Mouse (Mus musculus): ENCODE measurements around the gene Brd9.

The Brd9 gene

GRCm38 (mm10) chr13:73937321-73938176 lies at the start of gene Brd9, which contains the start of gene Trip13:
Gene Brd9, plus strand, starts transcription at chr13:73937811.
Gene Trip13, minus strand, starts transcription at chr13:73937784.
- peak; percentile 92 for DNase-seq (ENCODE audit: low spot score)

DNA sequence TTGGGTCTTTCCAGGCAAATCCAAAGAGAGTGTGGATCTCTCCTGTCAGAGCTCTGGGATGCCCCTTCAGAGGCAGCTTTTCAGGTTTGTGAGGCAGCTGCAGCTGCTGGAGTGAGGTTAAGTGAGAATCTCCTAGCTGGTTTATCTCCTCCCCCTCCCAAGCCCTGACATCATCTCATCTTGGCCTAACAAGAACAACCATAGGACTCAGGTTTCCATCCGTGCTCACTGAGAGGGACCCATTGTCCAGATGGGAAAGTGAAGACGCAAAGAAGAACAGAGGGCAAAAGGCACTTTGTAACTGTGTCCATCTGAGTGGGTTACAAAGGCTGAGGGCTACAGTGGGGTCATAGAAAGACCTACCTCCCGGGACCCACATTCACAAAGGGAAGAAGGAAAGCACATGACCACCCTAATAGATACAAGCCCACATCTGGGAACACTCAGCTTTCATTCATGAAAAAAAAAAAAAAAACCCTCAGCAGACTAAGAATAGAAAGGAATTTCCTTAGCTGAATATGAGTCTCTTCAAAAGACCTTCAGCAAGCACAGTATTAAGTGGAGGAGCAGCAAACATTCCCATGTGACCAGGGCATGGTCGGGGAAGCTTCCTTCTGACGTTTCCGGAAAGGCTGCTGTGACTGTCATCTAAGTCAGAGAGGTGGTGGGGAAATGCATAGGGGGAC lies 45.0 kb upstream of the Brd9 start:
- no peak for DNase-seq (ENCODE audit: low spot score)

DNA sequence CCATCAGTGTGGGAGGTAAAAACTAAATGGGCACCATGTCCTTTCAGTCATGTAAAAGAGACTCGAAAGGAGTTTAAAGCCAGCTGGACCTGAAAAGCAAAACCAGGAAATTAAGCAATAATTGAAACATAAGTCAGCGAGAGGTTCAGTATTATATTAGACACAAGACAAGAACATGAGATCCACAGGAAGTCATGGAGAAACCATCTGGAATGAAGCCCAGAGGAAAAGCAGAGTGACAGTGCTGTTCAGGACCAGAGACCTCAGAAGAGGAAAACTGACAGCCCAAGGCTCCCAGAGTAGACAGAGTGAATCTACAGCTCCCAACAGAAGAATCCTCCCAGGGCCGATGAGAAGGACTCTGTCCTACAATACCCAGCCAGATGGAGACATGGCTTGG lies 40.0 kb upstream of the Brd9 start:
- DNase-seq (ENCODE audit: low spot score), result no peak

GRCm38 (mm10) chr13:73907136-73907535 lies 30.5 kb upstream of the Brd9 start:
- DNase-seq (ENCODE audit: low spot score), result no peak

DNA sequence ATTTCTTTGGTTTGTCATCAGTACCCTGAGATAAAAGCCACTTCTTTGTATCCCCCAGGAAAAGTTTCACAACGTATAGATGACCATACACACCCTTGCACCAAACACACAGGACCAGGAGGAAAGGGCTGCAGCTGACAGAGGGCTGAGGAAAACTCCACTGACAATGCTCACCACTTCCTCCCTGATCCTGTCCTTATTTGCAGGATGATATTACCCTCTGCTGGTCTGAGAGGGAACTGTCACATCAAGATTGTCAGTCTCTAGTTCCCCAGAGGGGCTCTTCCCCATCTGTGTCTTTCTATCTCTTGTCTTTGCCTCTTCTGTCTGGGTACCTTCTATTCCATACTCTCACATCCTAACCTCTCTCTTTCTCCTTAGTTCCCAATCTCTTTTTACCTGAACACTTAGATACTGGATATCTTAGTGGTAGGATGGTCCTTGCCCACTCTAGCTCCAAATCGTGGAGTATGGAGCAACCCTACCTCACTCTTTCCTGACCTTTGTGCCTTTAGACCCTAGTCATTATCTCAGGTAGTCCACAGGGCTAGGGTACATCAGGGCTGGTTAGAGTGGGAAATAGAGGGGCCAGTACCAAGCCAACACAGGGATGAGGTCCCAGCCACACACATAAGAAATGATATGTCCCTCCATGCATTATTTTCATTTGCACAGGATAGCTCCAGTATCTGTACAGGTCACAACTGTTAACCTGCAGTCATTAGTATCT lies 29.8 kb upstream of the Brd9 start:
- DNase-seq (ENCODE audit: low spot score), result peak; percentile 16

DNA sequence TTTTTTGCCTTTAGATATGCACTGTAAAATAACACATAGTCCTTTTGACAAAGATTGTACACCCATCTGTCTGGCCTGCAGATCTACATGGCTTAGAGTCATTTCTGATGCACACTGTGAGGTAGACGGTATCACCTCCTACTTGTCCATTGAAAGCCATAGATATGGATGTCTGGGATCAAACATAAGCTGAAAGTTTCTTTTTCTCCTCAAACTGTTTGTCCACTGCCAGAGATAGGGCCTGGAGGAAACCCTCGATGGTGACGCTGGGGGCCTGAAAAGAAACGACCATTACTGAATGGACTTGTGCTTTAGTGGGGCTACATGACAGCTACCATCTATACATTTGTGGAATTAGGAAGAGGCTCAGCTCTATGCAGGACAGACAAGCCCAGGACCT lies 24.5 kb upstream of the Brd9 start:
- DNase-seq (ENCODE audit: low spot score), result no peak

DNA sequence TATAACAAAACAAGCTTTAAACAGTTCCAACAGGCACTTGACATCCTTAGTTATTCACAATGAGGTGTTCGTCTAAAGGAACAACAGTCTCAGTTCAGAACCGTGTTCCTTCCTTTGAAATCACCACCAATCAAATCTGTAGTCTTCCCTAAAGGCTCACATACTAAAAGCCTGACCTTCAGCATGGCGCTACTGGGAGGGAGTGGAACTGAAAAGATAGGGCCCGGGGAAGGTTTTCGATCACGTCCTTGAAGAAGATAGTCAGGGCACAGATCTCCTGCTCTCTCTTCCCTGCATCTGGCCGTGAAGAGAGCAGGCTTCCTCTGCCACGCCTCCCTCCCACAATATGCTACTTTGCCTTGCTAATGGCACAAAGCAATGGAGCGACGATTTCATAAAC lies 5.4 kb upstream of the Brd9 start:
- DNase-seq (ENCODE audit: low spot score), result no peak

DNA sequence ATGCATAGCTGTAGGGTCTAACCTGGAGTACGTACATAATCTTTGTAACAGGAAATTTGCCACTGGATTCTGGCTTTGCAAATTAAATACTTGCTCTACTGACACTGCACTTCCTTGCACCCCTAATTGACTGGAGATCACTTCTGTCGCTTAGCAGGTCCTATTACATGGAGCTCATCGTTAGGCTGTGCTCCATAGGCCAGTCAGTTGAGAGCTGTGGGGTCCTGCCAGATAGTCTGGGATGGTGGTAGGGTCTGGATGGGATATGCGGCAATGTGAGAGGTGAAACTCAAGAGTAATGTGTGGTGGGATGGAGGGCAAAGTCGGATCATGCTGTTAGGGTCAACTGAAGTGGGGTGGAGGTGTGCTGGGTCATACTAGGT lies 682 bp upstream of the Brd9 start:
- DNase-seq (ENCODE audit: low spot score), result no peak

GRCm38 (mm10) chr13:73938177-73938560 lies 558 bp downstream of the Brd9 start:
- DNase-seq (ENCODE audit: low spot score), result no peak

DNA sequence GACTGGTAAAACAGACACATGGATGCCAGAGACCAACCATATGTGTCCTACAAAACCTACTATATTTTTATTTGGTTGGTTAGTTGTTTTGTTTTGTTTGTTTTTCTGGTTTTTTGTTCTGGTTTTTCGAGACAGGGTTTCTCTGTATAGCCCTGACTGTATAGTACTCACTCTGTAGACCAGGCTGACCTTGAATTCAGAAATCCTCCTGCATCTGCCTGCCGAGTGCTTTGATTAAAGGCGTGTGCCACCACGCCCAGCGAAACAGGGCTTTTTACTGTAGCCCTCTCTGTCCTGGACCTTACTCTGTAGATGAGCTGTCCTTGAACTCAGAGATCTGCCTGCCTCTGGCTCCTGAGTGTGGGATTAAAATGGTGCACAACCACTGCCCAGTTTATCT lies 1.5 kb downstream of the Brd9 start:
- DNase-seq (ENCODE audit: low spot score), result no peak

DNA sequence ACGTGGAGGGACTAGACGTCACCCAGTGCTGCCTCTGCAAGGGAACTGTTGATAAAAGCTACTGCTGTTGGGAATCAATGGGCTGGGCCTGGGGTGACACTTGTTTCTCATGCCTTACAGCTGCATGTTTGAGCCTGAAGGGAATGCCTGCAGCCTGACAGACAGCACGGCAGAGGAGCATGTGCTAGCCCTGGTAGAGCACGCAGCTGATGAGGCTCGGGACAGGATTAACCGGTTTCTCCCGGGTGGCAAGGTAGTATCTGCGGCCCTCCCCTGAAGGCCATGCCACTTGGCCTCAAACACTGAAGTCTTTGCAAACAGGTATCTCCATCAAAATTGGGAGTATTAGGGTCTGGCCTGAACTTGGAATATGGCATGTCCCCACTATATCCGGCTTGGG lies 7.0 kb downstream of the Brd9 start:
- no peak for DNase-seq (ENCODE audit: low spot score)

GRCm38 (mm10) chr13:73953551-73954130 lies 16.0 kb downstream of the Brd9 start:
- DNase-seq (ENCODE audit: low spot score), result no peak

DNA sequence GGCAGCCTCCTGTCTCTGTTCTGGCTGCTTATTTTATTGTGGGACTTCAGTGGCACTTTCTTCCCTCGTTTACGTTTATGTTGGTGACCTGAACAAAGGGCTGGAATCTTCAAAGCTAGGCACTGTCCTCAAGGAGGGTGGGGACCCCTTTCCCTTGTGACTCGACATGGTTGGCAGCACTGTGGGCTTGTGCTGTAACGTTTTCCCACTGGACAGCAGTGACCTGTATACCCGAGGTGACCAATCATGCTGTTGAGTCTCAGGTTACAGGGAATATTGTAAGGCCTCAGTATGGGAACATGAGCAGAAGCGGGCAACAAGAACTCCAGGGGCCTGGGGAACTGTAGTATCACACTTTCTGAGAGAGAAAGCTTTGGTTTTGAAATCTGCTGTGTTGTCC lies 17.1 kb downstream of the Brd9 start:
- no peak for DNase-seq (ENCODE audit: low spot score)

- DNase-seq (ENCODE audit: low spot score), result no peak
Observed at GRCm38 (mm10) chr13:73955531-73955930, 17.9 kb downstream of the Brd9 start.

DNA sequence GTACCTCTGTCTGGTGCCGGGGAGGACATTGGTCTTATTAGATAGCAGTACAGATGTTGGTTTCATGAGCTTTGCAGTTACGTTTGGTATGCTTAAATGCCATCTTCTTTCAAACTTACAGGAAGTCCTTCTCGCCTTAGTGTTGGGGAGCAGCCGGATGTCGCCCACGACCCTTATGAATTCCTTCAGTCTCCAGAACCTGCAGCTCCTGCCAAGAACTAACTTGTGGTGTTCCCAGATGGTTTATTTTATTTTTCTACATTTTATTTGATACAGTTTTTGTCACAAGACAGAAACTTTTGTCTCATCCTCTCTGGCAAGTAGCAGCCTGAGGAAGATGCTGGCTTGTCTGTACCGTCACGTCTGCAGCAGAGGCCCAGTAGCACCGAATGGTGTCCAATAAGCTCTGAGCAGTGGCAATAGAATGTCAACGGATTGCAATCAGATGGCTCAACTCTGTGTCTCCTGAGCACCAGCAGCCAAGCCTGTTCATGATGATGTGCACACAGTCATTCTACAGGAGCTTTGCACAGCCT lies 22.6 kb downstream of the Brd9 start:
- DNase-seq (ENCODE audit: low spot score), result no peak

GRCm38 (mm10) chr13:73961177-73961576 lies 23.6 kb downstream of the Brd9 start:
- DNase-seq (ENCODE audit: low spot score), result no peak

DNA sequence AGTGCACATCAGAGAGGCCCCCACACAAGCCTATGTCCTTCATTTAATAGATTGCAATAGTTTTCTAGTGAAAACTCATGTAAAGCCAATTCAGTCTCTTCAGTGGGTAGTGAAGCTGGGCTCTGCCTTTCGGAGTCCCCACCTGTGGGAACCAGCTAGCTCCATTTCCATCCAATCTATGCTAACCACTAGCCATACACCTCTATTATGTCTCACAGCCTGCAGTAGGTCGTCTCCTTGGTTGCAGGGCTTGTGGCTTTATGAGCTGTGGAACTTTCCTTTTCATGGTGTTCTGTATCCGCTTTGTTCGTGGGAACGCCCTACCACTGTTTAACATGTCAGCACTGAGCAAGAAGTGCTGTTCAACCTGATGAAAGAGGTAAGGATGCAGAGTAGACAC lies 25.9 kb downstream of the Brd9 start, which contains the start of gene Zdhhc11:
Gene Zdhhc11 (plus strand): TSS at position 301 of the 400 bp plus-strand sequence.
- DNase-seq (ENCODE audit: low spot score), result no peak

- DNase-seq (ENCODE audit: low spot score), result peak; percentile 6
Observed at GRCm38 (mm10) chr13:73970545-73971448, 33.2 kb downstream of the Brd9 start.

GRCm38 (mm10) chr13:73974523-73974922 lies 36.9 kb downstream of the Brd9 start:
- no peak for DNase-seq (ENCODE audit: low spot score)

DNA sequence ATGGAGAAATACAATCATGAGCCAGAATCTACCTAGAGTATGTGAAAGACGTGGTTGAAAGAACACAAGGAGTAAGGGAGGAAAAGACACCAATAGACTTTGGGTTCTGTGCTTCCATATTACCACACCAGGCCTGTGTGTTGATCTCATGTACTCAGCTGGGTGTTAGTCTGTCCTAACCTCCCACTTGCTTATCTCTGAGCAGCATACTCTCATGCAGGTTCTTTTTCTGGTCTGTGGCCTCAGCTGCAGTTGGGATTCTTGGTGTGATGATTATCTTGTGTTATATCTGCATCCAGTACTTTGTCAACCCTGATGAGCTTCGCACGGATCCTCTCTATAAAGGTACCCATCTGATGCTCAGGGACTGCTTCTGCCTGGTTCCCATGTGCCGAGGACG lies 39.3 kb downstream of the Brd9 start:
- DNase-seq (ENCODE audit: low spot score), result no peak

- DNase-seq (ENCODE audit: low spot score), result no peak
Observed at GRCm38 (mm10) chr13:73990325-73990724, 52.7 kb downstream of the Brd9 start.

All from T-cell, adult 2 months (primary cell).